Mouse (Mus musculus): ENCODE data around the gene Lypd9.
"Not testable (repeated sequence)": the region's sequence is repeated elsewhere in the genome, so short reads cannot be mapped to it uniquely, and the experiment has no call there.

Gene Lypd9

DNA sequence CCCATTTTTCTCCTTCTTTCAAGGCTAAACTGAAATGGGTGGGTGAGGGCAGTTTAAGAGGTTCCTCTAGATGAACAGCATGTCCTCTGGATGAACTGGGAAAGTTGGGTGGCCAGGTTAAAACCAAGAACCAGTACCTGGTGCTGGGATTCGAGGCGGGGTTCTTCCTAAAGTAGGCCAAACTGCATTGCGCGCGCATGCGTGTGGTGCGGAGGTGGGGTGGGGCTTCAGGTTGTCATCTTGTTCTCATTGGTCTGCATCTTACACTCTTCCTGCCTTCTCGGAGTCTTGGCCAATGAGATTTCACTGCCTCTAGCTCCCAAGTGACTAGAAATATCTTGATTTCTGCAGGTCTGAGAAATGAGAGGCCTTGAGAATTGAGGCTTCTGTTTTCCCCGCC, at the start of gene Lypd9:
Lypd9 (minus strand) TSS at position 165 of the 400 bp plus-strand sequence.
- DNase-seq (ENCODE audit: low read depth, low spot score), result no peak

- not testable (repeated sequence) for DNase-seq (ENCODE audit: low read depth, low spot score)
These were observed 49.7 kb upstream of the Lypd9 start, which contains the start of gene Olfr331 for GRCm38 (mm10) chr11:58502472-58502871. Gene Olfr331, minus strand, starts transcription at chr11:58502572.

- DNase-seq (ENCODE audit: low read depth, low spot score), result no peak
These were observed 46.6 kb upstream of the Lypd9 start for GRCm38 (mm10) chr11:58499290-58499689.

GRCm38 (mm10) chr11:58498761-58499160, 46.0 kb upstream of the Lypd9 start:
- DNase-seq (ENCODE audit: low read depth, low spot score), result no peak

GRCm38 (mm10) chr11:58492455-58492854, 39.7 kb upstream of the Lypd9 start, which contains the start of gene Olfr332:
Gene Olfr332, minus strand, starts transcription at chr11:58492555.
- no peak for DNase-seq (ENCODE audit: low read depth, low spot score)

GRCm38 (mm10) chr11:58462170-58462569, 9.4 kb upstream of the Lypd9 start, which contains the start of gene Olfr30:
Gene Olfr30, minus strand, starts transcription at chr11:58462270.
- DNase-seq (ENCODE audit: low read depth, low spot score), result no peak

DNA sequence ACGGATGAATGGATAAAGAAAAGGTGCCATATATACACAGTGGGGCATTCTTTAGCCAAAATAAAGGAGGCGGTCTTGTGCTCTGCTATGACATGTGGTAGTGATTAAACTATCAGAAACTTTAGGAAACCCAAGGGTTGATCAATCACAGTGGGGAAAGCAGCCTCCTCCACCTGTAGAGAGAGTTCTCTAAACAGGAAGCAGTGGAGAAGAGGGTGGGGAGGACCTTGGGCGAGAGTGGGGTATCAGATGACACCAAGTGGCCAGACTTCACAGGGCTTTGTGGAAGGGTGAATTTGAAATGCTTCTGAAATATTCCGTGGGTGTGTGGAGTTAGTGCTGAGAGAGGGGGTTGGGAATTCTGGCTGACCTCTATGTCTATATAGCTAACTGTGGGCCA, 869 bp upstream of the Lypd9 start:
- DNase-seq (ENCODE audit: low read depth, low spot score), result no peak

DNA sequence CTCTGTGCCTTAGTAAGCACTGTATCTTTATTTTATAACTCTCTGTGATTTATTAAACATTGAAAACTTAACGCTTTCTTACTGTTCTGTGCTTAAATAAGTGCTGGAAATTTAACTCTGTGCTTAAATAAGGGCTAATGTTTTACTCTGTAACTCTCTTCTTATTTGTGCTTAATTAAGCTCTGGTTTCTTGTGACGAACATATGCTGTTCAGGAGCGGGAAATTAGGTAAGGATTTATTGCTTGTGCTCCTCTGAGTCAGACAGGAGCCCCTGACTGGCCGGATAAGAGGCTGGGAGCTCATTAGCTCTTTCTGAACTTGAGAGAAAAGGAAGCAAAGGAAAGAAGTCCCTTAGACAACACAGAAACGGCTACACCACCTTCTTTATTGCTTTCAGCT, 14.9 kb downstream of the Lypd9 start:
- no peak for DNase-seq (ENCODE audit: low read depth, low spot score)

DNA sequence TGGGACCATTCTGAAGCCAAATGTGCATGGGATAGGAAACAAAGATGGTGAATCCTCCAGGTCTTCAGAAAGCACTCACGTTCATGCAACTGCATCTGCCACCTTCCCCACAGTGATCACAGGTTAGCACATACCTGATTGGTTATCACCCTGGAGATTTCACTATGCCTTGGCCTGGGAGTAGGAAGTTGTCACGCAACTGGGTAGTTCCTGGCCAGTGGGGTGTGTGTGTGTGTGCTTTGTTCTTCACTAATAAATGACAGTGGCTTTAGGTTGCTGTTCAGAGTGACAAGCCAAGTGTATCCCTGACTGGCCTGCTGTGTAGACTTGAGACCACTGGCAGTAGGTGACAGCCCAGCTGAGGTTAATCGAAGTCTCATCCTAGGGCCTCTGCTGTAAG, 20.5 kb downstream of the Lypd9 start, which contains the start of gene Gm12253:
Gm12253 (plus strand) TSS at position 301 of the 400 bp plus-strand sequence.
- DNase-seq (ENCODE audit: low read depth, low spot score), result no peak

GRCm38 (mm10) chr11:58420815-58421214, 31.9 kb downstream of the Lypd9 start, which contains the start of gene 1810065E05Rik:
Gene 1810065E05Rik, plus strand, starts transcription at chr11:58421111.
- DNase-seq (ENCODE audit: low read depth, low spot score), result no peak

- DNase-seq (ENCODE audit: low read depth, low spot score), result no peak
These were observed 34.4 kb downstream of the Lypd9 start for GRCm38 (mm10) chr11:58418336-58418735.

GRCm38 (mm10) chr11:58408066-58408465, 44.7 kb downstream of the Lypd9 start:
- DNase-seq (ENCODE audit: low read depth, low spot score), result no peak

GRCm38 (mm10) chr11:58400655-58401054, 52.1 kb downstream of the Lypd9 start:
- DNase-seq (ENCODE audit: low read depth, low spot score), result no peak

GRCm38 (mm10) chr11:58399985-58400645, 52.6 kb downstream of the Lypd9 start:
- DNase-seq (ENCODE audit: low read depth, low spot score), result no peak

All from ES-CJ7 (cell line).